Mouse (Mus musculus) spleen, postnatal 0 days (tissue): ENCODE results near the gene Svop. TPM values are rescaled to one million over a fixed set of nuclear protein-coding genes. Genes with fewer than 3 reads are reported as not detected.

Experiments used
- polyA plus RNA-seq: library from polyadenylated mRNA; unstranded; fragments of >200 nt; fragmentation: Nextera tagmentation; extraction: Ambion mirVana; gene quantifications from 2 replicates; pipeline ENCODE4 v1.2.1, GENCODE M21; 2015

Svop gene
- not detected in 2 replicates for polyA plus RNA-seq

DNA sequence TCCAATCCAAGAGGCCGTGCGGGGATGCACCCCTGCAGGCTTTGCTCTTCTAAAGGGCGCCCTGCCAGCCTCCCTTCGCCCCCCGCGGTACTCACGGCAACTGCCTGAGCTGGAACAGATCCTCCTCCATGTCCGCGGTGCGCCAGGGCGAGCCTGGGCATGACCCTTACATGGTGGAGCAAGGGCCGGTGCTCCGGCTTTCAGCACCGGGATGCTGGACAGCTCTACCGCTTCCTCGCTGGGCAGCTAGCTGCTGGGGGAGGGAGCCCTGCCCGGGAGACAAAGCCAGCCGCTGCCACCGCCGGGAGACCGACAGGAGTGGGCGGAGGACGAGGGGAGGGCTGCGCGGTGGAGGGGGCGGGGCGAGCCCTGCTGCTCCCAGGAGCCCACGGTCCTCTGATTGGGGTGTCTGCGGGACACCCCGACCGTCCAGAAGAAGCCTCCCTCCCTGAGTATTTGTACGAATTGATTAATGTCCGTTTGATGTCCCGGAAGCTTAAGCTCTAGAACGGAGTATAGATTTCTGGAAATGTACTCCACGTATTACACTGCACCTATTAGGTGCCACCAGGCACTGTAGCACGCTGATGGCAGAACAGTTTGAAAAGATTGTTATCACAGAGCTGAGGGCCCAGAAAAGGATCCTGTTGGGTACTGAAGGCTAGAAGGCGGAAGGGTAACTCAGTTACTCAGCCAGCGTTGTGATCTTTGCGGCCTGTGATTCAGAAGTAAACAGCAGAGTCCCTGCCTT is at the start of gene Svop:
TSS of gene Svop (minus strand) at position 514 of the 751 bp plus-strand sequence.

DNA sequence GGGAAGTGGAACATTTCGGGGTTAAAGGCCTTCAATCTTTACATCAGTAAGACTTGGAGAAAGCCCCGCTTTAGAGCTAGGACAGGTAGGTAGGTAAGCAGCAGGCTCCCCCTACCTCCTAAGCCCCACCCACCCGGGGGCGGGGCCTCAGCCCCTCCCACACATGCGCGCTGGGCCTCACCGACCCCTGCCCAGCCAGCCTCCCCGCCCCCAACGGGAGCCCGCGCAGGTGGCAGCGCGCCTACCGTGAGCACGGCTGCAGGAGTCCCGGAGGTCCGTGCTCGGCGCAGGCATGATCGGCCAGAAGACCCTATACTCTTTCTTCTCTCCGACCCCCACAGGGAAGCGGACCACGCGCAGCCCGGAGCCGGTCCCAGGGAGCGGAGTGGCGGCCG is 38.8 kb upstream of the Svop start, which contains the start of gene Ung:
TSS of gene Ung (plus strand) at position 176 of the 395 bp plus-strand sequence.

DNA sequence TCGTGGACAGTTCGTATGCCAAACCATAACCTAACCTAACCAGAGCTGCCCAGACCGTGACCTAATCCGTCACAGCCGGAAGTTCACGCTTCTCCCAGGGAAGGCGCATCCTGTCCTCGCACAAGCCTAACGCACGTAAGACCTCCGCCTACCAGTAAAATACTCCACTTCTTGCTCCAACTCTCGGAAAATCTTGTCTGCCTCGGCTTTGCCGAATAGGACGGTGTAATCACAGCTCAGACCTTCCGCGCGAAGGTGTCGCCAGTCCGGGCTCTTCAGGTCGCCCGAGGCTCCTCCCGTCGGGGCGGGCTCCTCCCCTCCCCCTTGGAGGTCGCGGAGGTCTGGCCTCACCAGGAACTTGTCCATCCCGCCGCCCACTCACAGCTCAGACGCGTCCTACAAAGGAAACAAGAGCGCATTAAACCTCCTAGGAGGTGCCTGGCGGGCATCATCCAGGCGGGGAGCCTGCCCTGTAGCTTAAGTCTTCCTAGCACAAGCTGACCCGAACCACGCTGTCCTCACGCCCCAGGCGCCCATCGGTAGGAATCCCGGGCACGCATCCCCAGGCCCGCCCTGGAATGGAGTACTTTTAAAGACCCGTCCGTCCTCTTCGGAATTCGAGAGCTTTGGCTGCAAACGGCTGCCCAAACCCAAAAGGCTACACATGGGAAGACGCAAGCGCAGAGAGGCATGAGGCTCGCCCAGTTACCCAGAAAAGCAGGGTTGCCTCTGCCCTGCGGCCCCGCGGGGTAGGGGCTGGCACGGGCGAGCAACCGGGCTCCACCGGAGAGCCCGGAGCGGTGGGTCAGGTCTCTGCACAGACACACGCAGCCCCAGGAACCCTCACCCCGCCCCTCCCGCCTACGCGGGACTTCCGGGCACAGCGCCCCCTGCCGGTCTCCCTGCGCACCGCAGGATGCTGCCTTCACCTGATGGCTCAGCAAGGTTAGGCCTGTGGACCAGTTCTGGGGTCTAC is 36.3 kb upstream of the Svop start, which contains the start of gene Alkbh2:
TSS of gene Alkbh2 (minus strand) at position 845 of the 976 bp plus-strand sequence.

GRCm38 (mm10) chr5:114065161-114065560 is 26.2 kb downstream of the Svop start, which contains the start of gene Usp30:
Usp30 (plus strand) TSS chr5:114065461.

DNA sequence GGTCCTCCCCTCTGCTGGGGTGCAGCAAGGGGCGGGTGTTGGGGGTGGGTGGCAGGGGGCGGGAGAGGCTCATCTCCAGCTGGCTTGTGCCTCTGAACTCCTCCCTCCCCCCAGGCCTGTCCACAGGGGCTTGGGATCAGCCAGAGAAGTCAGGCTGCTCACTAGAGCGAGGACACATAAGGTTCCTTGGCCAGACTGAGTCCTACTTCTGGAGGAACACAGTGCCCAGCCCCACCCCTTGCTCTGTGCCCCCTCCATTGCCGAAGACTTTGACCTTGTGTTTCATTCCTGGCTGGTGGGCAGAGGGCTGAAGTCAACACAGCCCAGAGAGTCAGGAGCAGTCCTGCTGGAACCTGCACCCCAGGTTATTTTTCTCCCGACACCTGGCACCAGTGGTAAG is 87.8 kb downstream of the Svop start, which contains the start of gene Dao:
TSS of gene Dao (plus strand) at position 162 of the 400 bp plus-strand sequence.

DNA sequence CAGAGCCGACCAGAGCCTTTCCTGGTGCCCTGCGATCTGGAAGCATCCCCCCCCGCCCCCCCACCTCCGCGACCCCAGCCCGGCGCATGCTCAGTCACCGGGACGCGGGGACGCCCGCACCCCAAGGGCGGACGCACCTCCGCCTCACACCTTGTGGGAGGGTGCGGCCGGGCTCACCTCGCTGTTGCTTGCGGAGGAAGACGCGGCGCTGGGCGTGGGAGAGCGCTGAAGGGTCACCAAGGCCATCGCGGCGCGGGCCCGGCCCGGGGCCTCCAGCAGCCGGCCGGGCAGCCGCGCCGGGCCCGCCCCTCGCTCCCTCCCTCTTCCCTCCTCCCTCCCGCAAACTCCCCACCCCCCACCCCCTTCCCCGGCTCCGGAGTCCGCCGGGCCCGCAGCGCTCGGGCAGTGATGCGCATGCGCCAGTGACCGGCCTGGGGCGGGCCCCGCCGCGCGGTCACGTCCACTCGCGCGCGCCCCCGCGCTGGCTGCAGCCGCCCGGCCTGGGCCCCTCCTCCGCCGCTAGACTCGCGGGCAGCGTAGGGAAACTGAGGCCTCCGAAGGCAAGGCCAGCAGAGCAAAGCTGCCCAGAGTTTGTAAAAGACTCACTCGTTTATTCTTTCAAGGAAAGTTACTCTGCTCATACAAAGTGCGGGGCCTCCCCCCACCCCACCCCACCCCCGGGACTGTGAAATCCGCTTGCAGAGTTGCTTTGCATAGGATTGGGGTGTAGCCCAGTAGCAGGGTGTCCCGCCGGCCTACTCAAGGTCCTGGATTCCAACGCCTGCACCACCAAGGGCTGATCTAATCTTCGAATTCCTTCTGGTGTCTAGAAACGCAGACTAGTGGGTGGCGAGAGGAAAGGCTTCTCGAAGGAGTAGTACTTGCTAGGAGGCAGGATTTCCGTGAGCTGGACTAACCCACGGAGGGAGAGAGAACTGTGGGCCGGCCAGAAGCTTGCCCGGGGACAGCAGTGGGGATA is 97.6 kb downstream of the Svop start, which contains the start of gene Ssh1:
TSS of gene Ssh1 (minus strand) at position 408 of the 979 bp plus-strand sequence.

Other genes with a start within 250 kb of the Svop start
- 46.1 and 52.4 TPM in 2 replicates for gene Coro1c, start 182.8 kb downstream of the Svop start, polyA plus RNA-seq
- 7.0 and 7.7 TPM in 2 replicates for gene Ssh1, start 97.7 kb downstream of the Svop start, polyA plus RNA-seq
- not detected in 2 replicates for gene Dao, start 87.9 kb downstream of the Svop start, polyA plus RNA-seq
- 3.7 and 4.1 TPM in 2 replicates for gene Usp30, start 26.1 kb downstream of the Svop start, polyA plus RNA-seq
- gene Alkbh2, start 36.6 kb upstream of the Svop start, polyA plus RNA-seq: 5.6 and 5.8 TPM in 2 replicates
- 22.5 and 25.8 TPM in 2 replicates for gene Ung, start 38.8 kb upstream of the Svop start, polyA plus RNA-seq
- 1.1 and 1.9 TPM in 2 replicates for gene Acacb, start 55.0 kb upstream of the Svop start, polyA plus RNA-seq
- 0.05 TPM in 1 of 2 replicates, not detected in the other for gene Foxn4, start 182.2 kb upstream of the Svop start, polyA plus RNA-seq
- gene Myo1h, start 197.6 kb upstream of the Svop start, polyA plus RNA-seq: 1.5 and 2.0 TPM in 2 replicates